Mouse (Mus musculus) MEL (cell line): ENCODE data around the gene Pde4dip. TPM values are rescaled to one million over a fixed set of nuclear protein-coding genes. Genes with fewer than 3 reads are reported as not detected.

Source experiments
- DNase-seq: peaks from one replicate; pipeline ENCODE4 v3.0.0; 2011; ENCODE audit warnings: low read depth, low spot score
- H3K27ac ChIP-seq: 2 replicates; pipeline ENCODE4 v1.5.1; 2012; ENCODE audit warnings: low read depth, mild to moderate bottlenecking, control low read depth, low read length, moderate library complexity; ENCODE audit not compliant: control insufficient read depth
- H3K27me3 ChIP-seq, 2 experiments: fragments of 150-350 bp in 1 of 2; sonication (generic) in 1 of 2; 2 replicates each; pipeline ENCODE4 v1.6.1; 2012; ENCODE audit warnings: low read length in 2 of 2, mild to moderate bottlenecking in 2 of 2, improper control_type of control experiment in 1 of 2, moderate library complexity in 1 of 2; ENCODE audit not compliant: insufficient read depth in 2 of 2, control insufficient read depth in 1 of 2
- H3K36me3 ChIP-seq, 2 experiments: 2 replicates each; pipeline ENCODE4 v1.6.1; 2012 to 2014; ENCODE audit warnings: low read length in 2 of 2, improper control_type of control experiment in 1 of 2, inconsistent platforms in 1 of 2, mild to moderate bottlenecking in 1 of 2; ENCODE audit not compliant: insufficient read depth in 2 of 2, control insufficient read depth in 1 of 2
- H3K4me1 ChIP-seq, 2 experiments: fragments of 150-350 bp in 1 of 2; sonication (generic) in 1 of 2; 2 replicates each; pipeline ENCODE4 v1.6.1; 2012; ENCODE audit warnings: low read length in 2 of 2, improper control_type of control experiment in 1 of 2, mild to moderate bottlenecking in 1 of 2; ENCODE audit not compliant: insufficient read depth in 2 of 2, control insufficient read depth in 1 of 2
- H3K4me3 ChIP-seq, 2 experiments: fragments of 150-350 bp in 1 of 2; sonication (generic) in 1 of 2; 2 replicates each; pipeline ENCODE4 v1.5.1; 2012; ENCODE audit warnings: low read depth in 2 of 2, low read length in 2 of 2, mild to moderate bottlenecking in 2 of 2, moderate library complexity in 2 of 2, control low read depth in 1 of 2, improper control_type of control experiment in 1 of 2; ENCODE audit not compliant: control insufficient read depth in 1 of 2, insufficient read depth in 1 of 2
- H3K79me2 ChIP-seq: 2 replicates; pipeline ENCODE4 v1.6.1; 2012; ENCODE audit warnings: mild to moderate bottlenecking, low read length, moderate library complexity; ENCODE audit not compliant: control insufficient read depth, poor library complexity, insufficient read depth
- H3K9ac ChIP-seq: 2 replicates; pipeline ENCODE4 v1.6.1; 2012; ENCODE audit warnings: low read depth, mild to moderate bottlenecking, control low read depth, low read length, moderate library complexity; ENCODE audit not compliant: control insufficient read depth, poor library complexity, severe bottlenecking
- H3K9me3 ChIP-seq: fragments of 150-350 bp; sonication (generic); replicated peaks from 2 replicates; pipeline ENCODE4 v1.6.1; 2012; ENCODE audit warnings: mild to moderate bottlenecking, low read length, improper control_type of control experiment, moderate library complexity; ENCODE audit not compliant: insufficient read depth
- BHLHE40 ChIP-seq: IDR thresholded peaks from 2 replicates; pipeline ENCODE4 v1.6.1; 2012; ENCODE audit warnings: low read depth, mild to moderate bottlenecking, inconsistent platforms, low read length, improper control_type of control experiment, borderline replicate concordance
- CHD1 ChIP-seq: IDR thresholded peaks from 2 replicates; pipeline ENCODE4 v1.6.1; 2012; ENCODE audit warnings: low read depth, mild to moderate bottlenecking, inconsistent platforms, low read length, improper control_type of control experiment
- CTCF ChIP-seq, 3 experiments: IDR thresholded peaks in 2 of 3; conservative IDR thresholded peaks in 1 of 3; 2 replicates each; pipeline ENCODE4 v1.5.1; 2011 to 2012; ENCODE audit warnings: low read length in 3 of 3, low read depth in 2 of 3, mild to moderate bottlenecking in 2 of 3, improper control_type of control experiment in 1 of 3, inconsistent platforms in 1 of 3, mixed read lengths in 1 of 3, moderate library complexity in 1 of 3; ENCODE audit not compliant: control insufficient read depth in 1 of 3, insufficient read depth in 1 of 3, poor library complexity in 1 of 3, severe bottlenecking in 1 of 3
- ELF1 ChIP-seq: IDR thresholded peaks from 2 replicates; pipeline ENCODE4 v1.6.1; 2014; ENCODE audit warnings: low read depth, mild to moderate bottlenecking, inconsistent platforms, low read length, improper control_type of control experiment, moderate library complexity
- ETS1 ChIP-seq: IDR thresholded peaks from 2 replicates; pipeline ENCODE4 v1.6.1; 2012; ENCODE audit warnings: low read depth, mild to moderate bottlenecking, inconsistent platforms, low read length, improper control_type of control experiment, moderate library complexity
- HCFC1 ChIP-seq: IDR thresholded peaks from 2 replicates; pipeline ENCODE4 v1.6.1; 2012; ENCODE audit warnings: low read depth, mild to moderate bottlenecking, inconsistent platforms, low read length, improper control_type of control experiment, moderate library complexity
- KAT2A ChIP-seq: conservative IDR thresholded peaks from 2 replicates; pipeline ENCODE4 v1.6.1; 2012; ENCODE audit warnings: low read depth, low read length, improper control_type of control experiment, inconsistent platforms
- MAFK ChIP-seq: IDR thresholded peaks from 2 replicates; pipeline ENCODE4 v1.6.1; 2011; ENCODE audit warnings: low read depth, mild to moderate bottlenecking, low read length, improper control_type of control experiment, borderline replicate concordance
- MAZ ChIP-seq: IDR thresholded peaks from 2 replicates; pipeline ENCODE4 v1.6.1; 2012; ENCODE audit warnings: low read depth, mild to moderate bottlenecking, inconsistent platforms, low read length, improper control_type of control experiment
- MEF2A ChIP-seq: IDR thresholded peaks from 2 replicates; pipeline ENCODE4 v1.6.1; 2014; ENCODE audit warnings: low read depth, mild to moderate bottlenecking, inconsistent platforms, low read length, improper control_type of control experiment; ENCODE audit not compliant: poor library complexity, insufficient replicate concordance, severe bottlenecking; ENCODE audit errors: extremely low read depth
- MXI1 ChIP-seq: IDR thresholded peaks from 2 replicates; pipeline ENCODE4 v1.6.1; 2011; ENCODE audit warnings: mild to moderate bottlenecking, low read depth, low read length, improper control_type of control experiment
- MYB ChIP-seq: IDR thresholded peaks from 2 replicates; pipeline ENCODE4 v1.6.1; 2011; ENCODE audit warnings: mild to moderate bottlenecking, low read depth, low read length, improper control_type of control experiment
- MYC ChIP-seq: IDR thresholded peaks from 2 replicates; pipeline ENCODE4 v1.6.1; 2011; ENCODE audit warnings: low read depth, mild to moderate bottlenecking, low read length, improper control_type of control experiment, moderate library complexity
- NELFE ChIP-seq: IDR thresholded peaks from 2 replicates; pipeline ENCODE4 v1.6.1; 2011; ENCODE audit warnings: low read depth, low read length, improper control_type of control experiment
- NRF1 ChIP-seq: IDR thresholded peaks from 2 replicates; pipeline ENCODE4 v1.6.1; 2014; ENCODE audit warnings: low read depth, mild to moderate bottlenecking, inconsistent platforms, low read length, improper control_type of control experiment, moderate library complexity; ENCODE audit not compliant: poor library complexity, insufficient read depth, severe bottlenecking
- POLR2A ChIP-seq, 2 experiments: IDR thresholded peaks; 2 replicates each; pipeline ENCODE4 v1.6.1; 2011 to 2012; ENCODE audit warnings: low read length in 2 of 2, mild to moderate bottlenecking in 2 of 2, control low read depth in 1 of 2, improper control_type of control experiment in 1 of 2, low read depth in 1 of 2, moderate library complexity in 1 of 2; ENCODE audit not compliant: control insufficient read depth in 1 of 2, insufficient read depth in 1 of 2, poor library complexity in 1 of 2
- POLR2AphosphoS2 ChIP-seq: IDR thresholded peaks from 2 replicates; pipeline ENCODE4 v1.6.1; 2011; ENCODE audit warnings: low read length, improper control_type of control experiment
- POLR2AphosphoS5 ChIP-seq: IDR thresholded peaks from 2 replicates; pipeline ENCODE4 v1.6.1; 2012; ENCODE audit warnings: low read depth, borderline replicate concordance, mild to moderate bottlenecking, inconsistent platforms, low read length, moderate library complexity, mixed read lengths
- RCOR1 ChIP-seq: IDR thresholded peaks from 2 replicates; pipeline ENCODE4 v1.6.1; 2012; ENCODE audit warnings: low read depth, mild to moderate bottlenecking, inconsistent platforms, low read length, improper control_type of control experiment
- SMC3 ChIP-seq: IDR thresholded peaks from 2 replicates; pipeline ENCODE4 v1.6.1; 2011; ENCODE audit warnings: low read depth, low read length, improper control_type of control experiment
- TBP ChIP-seq: IDR thresholded peaks from 2 replicates; pipeline ENCODE4 v1.8.0; 2011; ENCODE audit warnings: low read depth, low read length, improper control_type of control experiment
- TCF12 ChIP-seq: IDR thresholded peaks from 2 replicates; pipeline ENCODE4 v1.6.1; 2014; ENCODE audit warnings: low read depth, mild to moderate bottlenecking, inconsistent platforms, low read length, improper control_type of control experiment, moderate library complexity
- USF1 ChIP-seq: IDR thresholded peaks from 2 replicates; pipeline ENCODE4 v1.6.1; 2014; ENCODE audit warnings: low read depth, mild to moderate bottlenecking, inconsistent platforms, low read length, improper control_type of control experiment, moderate library complexity
- USF2 ChIP-seq, 2 experiments: IDR thresholded peaks; 2 replicates each; pipeline ENCODE4 v1.6.1; 2011 to 2012; ENCODE audit warnings: improper control_type of control experiment in 2 of 2, low read length in 2 of 2, borderline replicate concordance in 1 of 2, inconsistent platforms in 1 of 2, low read depth in 1 of 2, mild to moderate bottlenecking in 1 of 2; ENCODE audit not compliant: insufficient read depth in 1 of 2
- ZC3H11A ChIP-seq: IDR thresholded peaks from 2 replicates; pipeline ENCODE4 v1.6.1; 2012; ENCODE audit warnings: low read depth, mild to moderate bottlenecking, inconsistent platforms, low read length, improper control_type of control experiment
- ZMIZ1 ChIP-seq: IDR thresholded peaks from 2 replicates; pipeline ENCODE4 v1.6.1; 2012; ENCODE audit warnings: low read depth, mild to moderate bottlenecking, inconsistent platforms, low read length, improper control_type of control experiment, moderate library complexity
- ZNF384 ChIP-seq: IDR thresholded peaks from 2 replicates; pipeline ENCODE4 v1.6.1; 2012; ENCODE audit warnings: low read depth, mild to moderate bottlenecking, inconsistent platforms, low read length, improper control_type of control experiment
- polyA plus RNA-seq, 2 experiments: library from polyadenylated mRNA; stranded (reverse) in 1 of 2; unstranded in 1 of 2; fragments of >175 nt in 1 of 2; fragments of >200 nt in 1 of 2; gene quantifications; 2 replicates each; pipeline versions ENCODE4 v1.2.1 to v1.2.4; 2012; ENCODE audit warnings: low replicate concordance in 2 of 2, low read depth in 1 of 2; ENCODE audit not compliant: insufficient read length in 2 of 2, insufficient read depth in 1 of 2, missing spikeins in 1 of 2
- total RNA-seq: library from RNA; depleted of rRNA; stranded (reverse); fragments of 300-350 nt; gene quantifications from 2 replicates; pipeline ENCODE4 v1.2.3, GENCODE M21; 2012

Gene Pde4dip
- total and polyA plus RNA-seq, 3 experiments: 47.6 to 52.4 TPM; not detected in 1

DNA sequence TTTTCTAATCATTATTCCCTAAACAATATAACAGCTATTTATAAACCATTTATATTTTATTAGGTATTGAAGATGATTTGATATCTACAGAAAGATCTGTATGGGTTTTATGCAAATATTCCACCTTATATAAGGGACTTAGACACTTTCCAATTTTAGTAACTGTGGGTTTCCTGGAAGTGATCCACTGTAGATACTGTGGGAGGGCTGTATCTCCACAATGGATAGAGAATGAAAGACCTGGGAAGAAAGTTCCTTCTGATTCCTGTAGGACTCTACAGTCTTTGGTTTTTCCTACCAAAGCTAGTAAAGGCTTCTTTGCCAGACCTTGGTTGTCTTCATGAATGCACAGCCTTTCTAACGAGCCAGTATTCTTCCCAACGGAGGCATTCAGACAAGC, 21.2 kb upstream of the Pde4dip start:
- no peak overlapping the region for H3K9ac ChIP-seq
- peaks cover 0 to 6% of the 10 kb centered on the region in 2 experiments; a peak in 2 of 4 replicates for H3K36me3 ChIP-seq

DNA sequence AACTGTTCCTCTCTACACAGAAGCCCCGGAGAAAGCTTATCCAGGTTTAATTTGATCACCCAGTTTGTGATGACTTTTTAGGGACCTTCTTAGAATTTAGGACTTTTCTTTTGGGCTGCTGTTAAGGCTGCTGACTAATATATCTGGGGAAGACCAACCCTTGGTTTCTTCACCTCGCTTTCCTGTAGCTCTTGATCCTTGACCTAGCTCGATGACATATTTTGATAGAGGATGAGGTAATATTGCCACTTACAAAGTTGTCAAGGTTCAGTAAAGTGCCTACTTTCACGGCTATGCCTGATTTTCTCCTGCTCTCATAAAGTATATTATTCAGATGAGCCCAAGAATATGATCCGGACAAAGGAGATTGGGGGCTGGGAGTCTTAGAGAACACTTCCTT, 13.1 kb upstream of the Pde4dip start:
- H3K27ac ChIP-seq: no peak overlapping the region; the same call in 1 of the 2 replicates
- TF ChIP-seq ZMIZ1: no peak
- no peak for TF ChIP-seq ZNF384
- no peak for TF ChIP-seq USF2 (IDR thresholded peaks at IDR 0.05; ENCODE audit: borderline replicate concordance in 1 of 2, insufficient read depth in 1 of 2, low read depth in 1 of 2, low read length in 2 of 2)
- no peak for TF ChIP-seq HCFC1
- TF ChIP-seq RCOR1: no peak
- no peak for TF ChIP-seq CHD1
- TF ChIP-seq TCF12: no peak
- no peak for TF ChIP-seq ETS1
- no peak for TF ChIP-seq ELF1
- no peak for TF ChIP-seq MYB
- TF ChIP-seq MAFK: no peak
- no peak for TF ChIP-seq ZC3H11A
- no peak for TF ChIP-seq MEF2A
- TF ChIP-seq MYC: no peak
- no peak for TF ChIP-seq POLR2AphosphoS2
- TF ChIP-seq MXI1: no peak
- peak overlapping the region; percentile 91 for H3K9ac ChIP-seq

More for the DNA sequence above, 21.2 kb upstream of the Pde4dip start:
- no peaks in the 10 kb centered on the region for H3K27me3 ChIP-seq
- 0 out of 2 replicates have a peak, but pooled peaks cover 3% of the 10 kb centered on the region for H3K79me2 ChIP-seq
- H3K4me1 ChIP-seq: no peaks in the 10 kb centered on the region
- no peaks in the 10 kb centered on the region for H3K9me3 ChIP-seq
- DNase-seq: no peak
- TF ChIP-seq MAZ: no peak
- no peak for TF ChIP-seq BHLHE40
- TF ChIP-seq POLR2AphosphoS5: no peak
- TF ChIP-seq POLR2AphosphoS2: no peak
- TF ChIP-seq CTCF (IDR thresholded peaks at IDR 0.05 in 2 of 3, conservative IDR thresholded peaks at IDR 0.05 in 1 of 3; ENCODE audit: control insufficient read depth in 1 of 3, insufficient read depth in 1 of 3, low read depth in 2 of 3, low read length in 3 of 3, poor library complexity in 1 of 3, severe bottlenecking in 1 of 3): no peak
- no peak for TF ChIP-seq NELFE
- TF ChIP-seq NRF1: no peak
- no peak for TF ChIP-seq USF1
- TF ChIP-seq KAT2A: no peak
- TF ChIP-seq POLR2A (IDR thresholded peaks at IDR 0.05; ENCODE audit: control insufficient read depth in 1 of 2, insufficient read depth in 1 of 2, low read depth in 1 of 2, low read length in 2 of 2, poor library complexity in 1 of 2): no peak
- TF ChIP-seq ELF1: no peak
- TF ChIP-seq ZC3H11A: no peak
- TF ChIP-seq SMC3: no peak
- TF ChIP-seq TBP: no peak
- no peak overlapping the region for H3K27ac ChIP-seq
- no peak overlapping the region for H3K4me3 ChIP-seq

More for the DNA sequence above, 13.1 kb upstream of the Pde4dip start:
- H3K4me1 ChIP-seq: peaks cover 3 to 14% of the 10 kb centered on the region in 2 experiments; a peak in 3 of 4 replicates
- H3K79me2 ChIP-seq: peaks cover 28% of the 10 kb centered on the region
- DNase-seq: no peak
- no peaks in the 10 kb centered on the region for H3K9me3 ChIP-seq
- H3K4me3 ChIP-seq: peak overlapping the region; percentile 89 to 96
- H3K27me3 ChIP-seq: no peaks in the 10 kb centered on the region
- H3K36me3 ChIP-seq: peaks cover 0 to 11% of the 10 kb centered on the region in 2 experiments; a peak in 2 of 4 replicates
